9 mouse cellular contexts compared by ENCODE assay signal in genomic region chr5:98854627-98855564, GRCm38 (mm10). TPM values are rescaled to one million over a fixed set of nuclear protein-coding genes. Genes with fewer than 3 reads are reported as not detected.
DNase-seq lines count a peak whose midpoint lies in the region; ATAC-seq and TF ChIP-seq lines count a peak whose summit lies in the region.
"Had no signal": no experiment of that assay in that cellular context is flagged by ENCODE, and none has a peak within 500 bp of the region (broad histone marks: within the 10 kb centered on the region; RNA-seq: fewer than 3 reads in every experiment).

No protein-coding gene starts in this region.

- H3K4me3 ChIP-seq in heart, embryonic 10.5 days, result peak overlapping the region; percentile 66
- H3K4me3 ChIP-seq in kidney, postnatal 0 days (replicated peaks; ENCODE audit: low read depth, low read length), result peak overlapping the region; percentile 55
- peak overlapping the region; percentile 59 for H3K4me3 ChIP-seq in lung, postnatal 0 days (ENCODE audit: low read depth, low read length)
- peak overlapping the region; percentile 55 for H3K4me3 ChIP-seq in stomach, embryonic 15.5 days (replicated peaks)

- no peak for TF ChIP-seq EP300 in lung, postnatal 0 days (IDR thresholded peaks at IDR 0.05)

- peak; percentile 35 for ATAC-seq in granulocyte monocyte progenitor cell, adult 5-6 weeks (replicated peaks; ENCODE audit: poor library complexity, severe bottlenecking)
- peak; percentile 72 for ATAC-seq in kidney, postnatal 0 days (replicated peaks; ENCODE audit: low FRiP score, low read depth)
- ATAC-seq in lung, postnatal 0 days, result peak; percentile 84
- peak; percentile 74 for ATAC-seq in stomach, embryonic 15.5 days (ENCODE audit: insufficient read depth, low FRiP score, low read depth)

- H3K27ac ChIP-seq in heart, embryonic 10.5 days, result 0 out of 2 replicates have a peak overlapping the region, but pooled peaks have one; percentile 23
- H3K27ac ChIP-seq in kidney, postnatal 0 days, result peak overlapping the region; percentile 55
- H3K27ac ChIP-seq in lung, postnatal 0 days (ENCODE audit: low read length), result peak overlapping the region; percentile 66; the same call in 1 of the 2 replicates
- H3K27ac ChIP-seq in stomach, embryonic 15.5 days, result no peak overlapping the region

- peaks cover 58% of the 10 kb centered on the region for H3K27me3 ChIP-seq in heart, embryonic 10.5 days (ENCODE audit: insufficient read depth, poor library complexity, severe bottlenecking)
- peaks cover 8% of the 10 kb centered on the region; the same call in 1 of the 2 replicates for H3K27me3 ChIP-seq in kidney, postnatal 0 days (ENCODE audit: insufficient read depth, low read length)
- H3K27me3 ChIP-seq in lung, postnatal 0 days (replicated peaks; ENCODE audit: insufficient read depth, low read length), result peaks cover 9% of the 10 kb centered on the region
- peaks cover 30% of the 10 kb centered on the region for H3K27me3 ChIP-seq in stomach, embryonic 15.5 days (replicated peaks)

- peak overlapping the region; percentile 58 for H3K9ac ChIP-seq in kidney, postnatal 0 days (ENCODE audit: low read depth, low read length)
- H3K9ac ChIP-seq in lung, postnatal 0 days (replicated peaks; ENCODE audit: low read depth), result peak overlapping the region; percentile 34
- peak overlapping the region; percentile 34 for H3K9ac ChIP-seq in stomach, embryonic 15.5 days

- peak overlapping the region; percentile 67 for H3K4me2 ChIP-seq in kidney, postnatal 0 days (ENCODE audit: low read length)
- peak overlapping the region; percentile 86 for H3K4me2 ChIP-seq in lung, postnatal 0 days (replicated peaks; ENCODE audit: low read depth, low read length)
- peak overlapping the region; percentile 98 for H3K4me2 ChIP-seq in stomach, embryonic 15.5 days

- H3K36me3 ChIP-seq in heart, embryonic 10.5 days, result no peaks in the 10 kb centered on the region
- H3K36me3 ChIP-seq in kidney, postnatal 0 days (ENCODE audit: insufficient read depth, low read length), result no peaks in the 10 kb centered on the region
- no peaks in the 10 kb centered on the region for H3K36me3 ChIP-seq in lung, postnatal 0 days (ENCODE audit: insufficient read depth, low read length)
- no peaks in the 10 kb centered on the region for H3K36me3 ChIP-seq in stomach, embryonic 15.5 days

- under 1% methylated on average over 72 of the region's 75 CpGs for WGBS in heart, embryonic 10.5 days
- WGBS in kidney, postnatal 0 days, result under 1% methylated on average over 73 of the region's 75 CpGs
- 2% methylated on average over 66 of the region's 75 CpGs for WGBS in lung, postnatal 0 days
- whole genome bisulfite sequencing in stomach, embryonic 15.5 days, result under 1% methylated on average over 72 of the region's 75 CpGs

- DNase-seq in heart, embryonic 10.5 days (ENCODE audit: low spot score), result peak; percentile 78
- no peak for DNase-seq in heart, adult 8-10 months (ENCODE audit: low spot score)
- DNase-seq in adrenal gland, postnatal 25 days, result peak; percentile 28
- peak; percentile 59 for DNase-seq in kidney, postnatal 0 days (ENCODE audit: low spot score)
- peak; percentile 55 for DNase-seq in lung, postnatal 0 days (ENCODE audit: low spot score)
- no peak for DNase-seq in frontal cortex, postnatal 25 days (ENCODE audit: low spot score in 2 of 2)

- peak; percentile 3; the same call in 1 of the 2 replicates for TF ChIP-seq CTCF in kidney, postnatal 0 days (IDR thresholded peaks at IDR 0.05; ENCODE audit: low read depth)
- no peak for TF ChIP-seq CTCF in lung, postnatal 0 days (IDR thresholded peaks at IDR 0.05)

- H3K9me3 ChIP-seq in heart, embryonic 10.5 days, result no peaks in the 10 kb centered on the region
- no peaks in the 10 kb centered on the region for H3K9me3 ChIP-seq in kidney, postnatal 0 days (replicated peaks; ENCODE audit: low read length)
- no peaks in the 10 kb centered on the region for H3K9me3 ChIP-seq in lung, postnatal 0 days (ENCODE audit: low read length)
- no peaks in the 10 kb centered on the region for H3K9me3 ChIP-seq in stomach, embryonic 15.5 days

- peaks cover 17% of the 10 kb centered on the region for H3K4me1 ChIP-seq in heart, embryonic 10.5 days
- H3K4me1 ChIP-seq in kidney, postnatal 0 days (replicated peaks; ENCODE audit: insufficient read depth, low read length), result peaks cover 6% of the 10 kb centered on the region; the same call in 1 of the 2 replicates
- H3K4me1 ChIP-seq in lung, postnatal 0 days (ENCODE audit: insufficient read depth, low read depth, low read length), result peaks cover 3% of the 10 kb centered on the region; the same call in 1 of the 2 replicates
- H3K4me1 ChIP-seq in stomach, embryonic 15.5 days, result peaks cover 12% of the 10 kb centered on the region

RNA-seq across cellular contexts. Expression of gene Bmp3, which starts 0.7 kb away (rescaled TPM):
- polyA plus RNA-seq in heart, embryonic 10.5 days (2016; fragmentation: Nextera tagmentation; extraction: Ambion mirVana), result 0.08 and 0.09 TPM in 2 replicates
- under 1 TPM; 0.22 to 0.50 (median 0.36) TPM for total RNA-seq in heart, adult 8-10 months (2022)
- total RNA-seq in adrenal gland, postnatal 25 days (2021), result 0.43 and 0.86 TPM in 2 replicates
- total RNA-seq in granulocyte monocyte progenitor cell, adult 5-6 weeks (2014; fragmentation: Nextera tagmentation), result not detected in 2 replicates
- not detected in 2 replicates for total RNA-seq in granulocyte monocyte progenitor cell, adult 5-6 weeks (2017)
- 8.4 and 8.5 TPM in 2 replicates for polyA plus RNA-seq in kidney, postnatal 0 days (2015; fragmentation: Nextera tagmentation; extraction: Ambion mirVana)
- polyA plus RNA-seq in lung, postnatal 0 days (2015; fragmentation: Nextera tagmentation; extraction: Ambion mirVana), result 6.8 and 10.8 TPM in 2 replicates
- polyA plus RNA-seq in stomach, embryonic 15.5 days (2015; fragmentation: Nextera tagmentation; extraction: Ambion mirVana), result 3.8 and 4.5 TPM in 2 replicates
- total RNA-seq: hematopoietic stem cell, adult 5-6 weeks had no signal

Comparison
In these comparisons a context has a peak if more than half of its experiments do, and no peak if none do; other contexts are left out.
1. DNase-seq: peak in heart, embryonic 10.5 days (single experiment), adrenal gland, postnatal 25 days (single experiment), kidney, postnatal 0 days (single experiment) and lung, postnatal 0 days (single experiment); none in heart, adult 8-10 months (single experiment) and frontal cortex, postnatal 25 days (0 of 2).
2. Peak in every context shown above with its lines, with median percentiles within 50 percentile points of each other: H3K4me3 ChIP-seq, ATAC-seq, H3K4me2 ChIP-seq and H3K9ac ChIP-seq.